Mouse (Mus musculus): ENCODE results near the gene Ski. TPM values are rescaled to one million over a fixed set of nuclear protein-coding genes. Genes with fewer than 3 reads are reported as not detected.

Ski gene
- total RNA-seq, 1 experiment from 2014 or later, result 12.5 TPM

- peak; percentile 58 to 73 for ATAC-seq (replicated peaks in 1 of 2; ENCODE audit: insufficient read depth in 1 of 2, low FRiP score in 2 of 2, low TSS enrichment in 1 of 2, low read depth in 1 of 2, poor library complexity in 2 of 2, severe bottlenecking in 2 of 2)
Measured at GRCm38 (mm10) chr4:155150276-155151113, 71.9 kb downstream of the Ski start.

- no peak for ATAC-seq (replicated peaks in 1 of 2; ENCODE audit: insufficient read depth in 1 of 2, low FRiP score in 2 of 2, low TSS enrichment in 1 of 2, low read depth in 1 of 2, poor library complexity in 2 of 2, severe bottlenecking in 2 of 2)
Measured at GRCm38 (mm10) chr4:155149941-155150275, 72.5 kb downstream of the Ski start.

GRCm38 (mm10) chr4:155148910-155149698 is 73.3 kb downstream of the Ski start:
- no peak for ATAC-seq (replicated peaks in 1 of 2; ENCODE audit: insufficient read depth in 1 of 2, low FRiP score in 2 of 2, low TSS enrichment in 1 of 2, low read depth in 1 of 2, poor library complexity in 2 of 2, severe bottlenecking in 2 of 2)

GRCm38 (mm10) chr4:155148453-155148852 is 73.9 kb downstream of the Ski start:
- no peak for ATAC-seq (replicated peaks in 1 of 2; ENCODE audit: insufficient read depth in 1 of 2, low FRiP score in 2 of 2, low TSS enrichment in 1 of 2, low read depth in 1 of 2, poor library complexity in 2 of 2, severe bottlenecking in 2 of 2)

GRCm38 (mm10) chr4:155146107-155146823 is 76.1 kb downstream of the Ski start:
- no peak for ATAC-seq (replicated peaks in 1 of 2; ENCODE audit: insufficient read depth in 1 of 2, low FRiP score in 2 of 2, low TSS enrichment in 1 of 2, low read depth in 1 of 2, poor library complexity in 2 of 2, severe bottlenecking in 2 of 2)

- ATAC-seq (replicated peaks in 1 of 2; ENCODE audit: insufficient read depth in 1 of 2, low FRiP score in 2 of 2, low TSS enrichment in 1 of 2, low read depth in 1 of 2, poor library complexity in 2 of 2, severe bottlenecking in 2 of 2), result no peak
Measured at GRCm38 (mm10) chr4:155144548-155145180, 77.7 kb downstream of the Ski start.

GRCm38 (mm10) chr4:155143871-155144502 is 78.4 kb downstream of the Ski start:
- ATAC-seq (replicated peaks in 1 of 2; ENCODE audit: insufficient read depth in 1 of 2, low FRiP score in 2 of 2, low TSS enrichment in 1 of 2, low read depth in 1 of 2, poor library complexity in 2 of 2, severe bottlenecking in 2 of 2), result peak; percentile 72 to 87

GRCm38 (mm10) chr4:155143411-155143810 is 79.0 kb downstream of the Ski start:
- no peak for ATAC-seq (replicated peaks in 1 of 2; ENCODE audit: insufficient read depth in 1 of 2, low FRiP score in 2 of 2, low TSS enrichment in 1 of 2, low read depth in 1 of 2, poor library complexity in 2 of 2, severe bottlenecking in 2 of 2)

GRCm38 (mm10) chr4:155142836-155143235 is 79.6 kb downstream of the Ski start:
- no peak for ATAC-seq (replicated peaks in 1 of 2; ENCODE audit: insufficient read depth in 1 of 2, low FRiP score in 2 of 2, low TSS enrichment in 1 of 2, low read depth in 1 of 2, poor library complexity in 2 of 2, severe bottlenecking in 2 of 2)

GRCm38 (mm10) chr4:155140795-155141265 is 81.6 kb downstream of the Ski start:
- ATAC-seq (replicated peaks in 1 of 2; ENCODE audit: insufficient read depth in 1 of 2, low FRiP score in 2 of 2, low TSS enrichment in 1 of 2, low read depth in 1 of 2, poor library complexity in 2 of 2, severe bottlenecking in 2 of 2), result no peak

GRCm38 (mm10) chr4:155140150-155140549 is 82.2 kb downstream of the Ski start:
- no peak for ATAC-seq (replicated peaks in 1 of 2; ENCODE audit: insufficient read depth in 1 of 2, low FRiP score in 2 of 2, low TSS enrichment in 1 of 2, low read depth in 1 of 2, poor library complexity in 2 of 2, severe bottlenecking in 2 of 2)

GRCm38 (mm10) chr4:155139281-155140045 is 82.9 kb downstream of the Ski start:
- ATAC-seq (replicated peaks in 1 of 2; ENCODE audit: insufficient read depth in 1 of 2, low FRiP score in 2 of 2, low TSS enrichment in 1 of 2, low read depth in 1 of 2, poor library complexity in 2 of 2, severe bottlenecking in 2 of 2), result no peak

GRCm38 (mm10) chr4:155138451-155138850 is 83.9 kb downstream of the Ski start:
- ATAC-seq (replicated peaks in 1 of 2; ENCODE audit: insufficient read depth in 1 of 2, low FRiP score in 2 of 2, low TSS enrichment in 1 of 2, low read depth in 1 of 2, poor library complexity in 2 of 2, severe bottlenecking in 2 of 2), result no peak

GRCm38 (mm10) chr4:155137891-155138290 is 84.5 kb downstream of the Ski start:
- no peak for ATAC-seq (replicated peaks in 1 of 2; ENCODE audit: insufficient read depth in 1 of 2, low FRiP score in 2 of 2, low TSS enrichment in 1 of 2, low read depth in 1 of 2, poor library complexity in 2 of 2, severe bottlenecking in 2 of 2)

GRCm38 (mm10) chr4:155135909-155136585 is 86.3 kb downstream of the Ski start:
- ATAC-seq (replicated peaks in 1 of 2; ENCODE audit: insufficient read depth in 1 of 2, low FRiP score in 2 of 2, low TSS enrichment in 1 of 2, low read depth in 1 of 2, poor library complexity in 2 of 2, severe bottlenecking in 2 of 2), result no peak

- ATAC-seq (replicated peaks in 1 of 2; ENCODE audit: insufficient read depth in 1 of 2, low FRiP score in 2 of 2, low TSS enrichment in 1 of 2, low read depth in 1 of 2, poor library complexity in 2 of 2, severe bottlenecking in 2 of 2), result no peak
Measured at GRCm38 (mm10) chr4:155134686-155135172, 87.7 kb downstream of the Ski start.

All from hematopoietic stem cell, adult 5-6 weeks (primary cell).